Mouse (Mus musculus): ENCODE measurements around the gene Frmpd2.

DNA sequence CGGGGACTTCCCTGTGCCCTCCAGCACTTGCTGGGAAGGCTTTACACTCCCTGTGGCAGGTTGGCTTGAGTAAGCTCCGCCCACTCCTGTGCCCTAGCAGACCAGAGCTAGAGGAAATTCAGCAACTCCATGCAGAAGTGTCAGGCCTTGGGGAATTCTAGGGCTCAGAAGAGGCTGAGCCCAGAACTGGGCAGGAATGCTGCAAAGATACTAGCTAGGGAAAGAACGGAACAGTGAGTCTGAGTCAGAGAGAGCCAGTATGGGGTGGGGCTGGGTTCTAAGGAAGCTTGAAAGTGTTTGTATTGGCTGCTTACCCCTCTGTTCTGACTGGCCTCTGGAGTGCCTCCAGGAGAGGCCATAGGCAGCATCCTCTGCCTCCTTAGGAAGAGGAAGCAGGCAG lies 27.4 kb downstream of the Frmpd2 start:
- no peak for TF ChIP-seq CTCF (IDR thresholded peaks at IDR 0.05; ENCODE audit: control insufficient read depth, insufficient read depth, insufficient replicate concordance, low read depth, low read length)
- TF ChIP-seq POLR2A (IDR thresholded peaks at IDR 0.05; ENCODE audit: control insufficient read depth, low read depth, low read length), result no peak
